Mouse (Mus musculus) small intestine, adult 2 months (tissue): ENCODE data around the gene Gramd1b. TPM values are rescaled to one million over a fixed set of nuclear protein-coding genes. Genes with fewer than 3 reads are reported as not detected.

Experiments used
- H3K27ac ChIP-seq: fragments of 200-500 bp; 2 replicates; pipeline ENCODE4 v1.5.1; 2012; ENCODE audit warnings: low read depth, low read length, control low read depth, inconsistent platforms; ENCODE audit not compliant: insufficient read depth
- H3K27me3 ChIP-seq: fragments of 200-500 bp; 2 replicates; pipeline ENCODE4 v1.6.1; 2012; ENCODE audit warnings: mild to moderate bottlenecking, moderate library complexity, low read length, inconsistent platforms; ENCODE audit not compliant: control insufficient read depth, insufficient read depth
- H3K36me3 ChIP-seq: fragments of 200-500 bp; 2 replicates; pipeline ENCODE4 v1.6.1; 2012; ENCODE audit warnings: mild to moderate bottlenecking, low read length, control low read depth, inconsistent platforms; ENCODE audit not compliant: control insufficient read depth, insufficient read depth
- H3K4me1 ChIP-seq: fragments of 200-500 bp; 2 replicates; pipeline ENCODE4 v1.6.1; 2012; ENCODE audit warnings: low read length, inconsistent platforms, mixed read lengths; ENCODE audit not compliant: control insufficient read depth, insufficient read depth, insufficient read length
- H3K4me3 ChIP-seq: fragments of 200-500 bp; 2 replicates; pipeline ENCODE4 v1.5.1; 2012; ENCODE audit warnings: low read depth, mild to moderate bottlenecking, control low read depth, inconsistent platforms, low read length, moderate library complexity
- CTCF ChIP-seq: fragments of 200-500 bp; IDR thresholded peaks from 2 replicates; pipeline ENCODE4 v1.5.1; 2012; ENCODE audit warnings: low read depth, mild to moderate bottlenecking, control low read depth, inconsistent platforms, low read length, moderate library complexity, mixed read lengths; ENCODE audit not compliant: insufficient replicate concordance, insufficient read length; ENCODE audit errors: extremely low read depth
- POLR2A ChIP-seq: fragments of 200-500 bp; IDR thresholded peaks from 2 replicates; pipeline ENCODE4 v1.6.1; 2012; ENCODE audit warnings: low read depth, mild to moderate bottlenecking, control low read depth, inconsistent platforms, low read length, moderate library complexity
- WGBS: fragments of 180-500 bp; shearing (Covaris S2); methylation state at CpG from one replicate; pipeline ENCODE4 v1.1.7; 2018; 5-methylcytosine and 5-hydroxymethylcytosine counted together
- polyA plus RNA-seq: library from polyadenylated mRNA; depleted of rRNA; stranded (reverse); fragments of >200 nt; gene quantifications from 2 replicates; pipeline ENCODE4 v1.2.3, GENCODE M21; 2012

The Gramd1b gene
- polyA plus RNA-seq, 1 experiment, result 128 TPM

DNA sequence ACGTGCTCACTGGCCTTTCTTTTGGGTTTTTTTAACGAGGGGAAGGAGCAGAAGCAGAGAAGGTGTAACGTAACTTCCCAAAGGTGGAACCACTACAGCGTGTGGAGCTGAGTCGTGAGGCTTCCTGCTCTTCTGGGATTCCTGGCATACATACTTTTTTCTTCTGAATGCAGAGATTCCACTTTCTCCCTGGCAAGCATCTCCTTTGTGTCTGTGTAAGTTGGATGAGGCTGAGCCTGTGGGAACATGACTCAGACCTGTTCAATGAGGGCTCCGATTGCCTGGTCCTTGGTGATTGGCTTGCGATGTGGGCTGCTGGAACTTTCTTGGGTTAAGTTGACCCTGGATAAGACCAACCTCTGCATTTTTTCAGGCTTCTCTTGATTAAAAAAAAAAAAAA lies 28.5 kb upstream of the Gramd1b start:
- H3K27me3 ChIP-seq, result no peaks in the 10 kb centered on the region
- 82% methylated on average over 7 of the region's 7 CpGs for WGBS
- H3K36me3 ChIP-seq, result no peaks in the 10 kb centered on the region
- no peak for TF ChIP-seq CTCF
- TF ChIP-seq POLR2A, result no peak
- no peaks in the 10 kb centered on the region for H3K4me1 ChIP-seq
- H3K4me3 ChIP-seq, result no peak overlapping the region
- H3K27ac ChIP-seq, result no peak overlapping the region

DNA sequence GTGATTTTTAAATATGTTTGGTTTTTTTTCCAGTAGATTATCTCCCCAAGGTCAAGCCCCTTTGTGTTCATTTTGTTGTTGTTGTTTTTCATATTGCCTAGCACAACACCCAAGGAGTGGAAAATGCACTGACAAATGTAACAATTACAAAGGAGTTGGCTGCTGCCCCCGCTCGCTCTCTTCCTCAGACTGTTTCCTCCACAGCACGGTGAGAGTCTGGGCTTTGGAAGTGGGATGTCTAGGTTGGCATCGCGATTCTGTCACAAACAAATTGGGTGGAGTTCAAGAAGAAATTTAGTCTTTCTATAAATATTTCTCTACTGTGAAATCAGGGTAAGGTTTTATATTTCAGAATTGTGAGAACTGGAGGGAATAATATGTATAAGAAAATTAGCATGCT lies 26.6 kb upstream of the Gramd1b start:
- WGBS, result 87% methylated on average over 5 of the region's 5 CpGs
- no peaks in the 10 kb centered on the region for H3K36me3 ChIP-seq
- no peak overlapping the region for H3K4me3 ChIP-seq
- no peak overlapping the region for H3K27ac ChIP-seq
- TF ChIP-seq POLR2A (no peak), CTCF (no peak)
- no peaks in the 10 kb centered on the region for H3K27me3 ChIP-seq
- H3K4me1 ChIP-seq, result no peaks in the 10 kb centered on the region

DNA sequence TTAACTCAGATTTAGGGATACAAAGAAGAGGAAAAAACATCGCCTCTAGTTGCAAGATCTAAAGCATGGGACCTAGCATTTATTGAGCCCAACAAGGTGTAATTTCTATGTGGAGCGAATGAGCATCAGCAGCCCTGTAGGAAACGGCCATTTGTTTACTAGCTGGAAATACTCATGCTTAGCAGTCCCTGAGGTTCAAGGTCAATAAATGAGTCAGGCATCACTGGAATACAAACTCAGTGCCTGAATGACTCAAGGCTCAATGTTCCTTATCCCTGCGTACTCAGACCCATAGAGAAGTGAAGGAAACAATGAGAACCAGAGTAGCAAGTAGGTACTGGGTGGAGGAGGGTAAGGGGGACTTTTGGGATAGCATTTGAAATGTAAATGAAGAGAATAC lies 25.2 kb upstream of the Gramd1b start:
- TF ChIP-seq CTCF (no peak), POLR2A (no peak)
- Histone ChIP-seq H3K4me1 (no peaks in the 10 kb centered on the region), H3K27me3 (no peaks in the 10 kb centered on the region), H3K4me3 (no peak overlapping the region), H3K36me3 (no peaks in the 10 kb centered on the region), H3K27ac (no peak overlapping the region)
- 61% methylated on average over 4 of the region's 4 CpGs for WGBS

DNA sequence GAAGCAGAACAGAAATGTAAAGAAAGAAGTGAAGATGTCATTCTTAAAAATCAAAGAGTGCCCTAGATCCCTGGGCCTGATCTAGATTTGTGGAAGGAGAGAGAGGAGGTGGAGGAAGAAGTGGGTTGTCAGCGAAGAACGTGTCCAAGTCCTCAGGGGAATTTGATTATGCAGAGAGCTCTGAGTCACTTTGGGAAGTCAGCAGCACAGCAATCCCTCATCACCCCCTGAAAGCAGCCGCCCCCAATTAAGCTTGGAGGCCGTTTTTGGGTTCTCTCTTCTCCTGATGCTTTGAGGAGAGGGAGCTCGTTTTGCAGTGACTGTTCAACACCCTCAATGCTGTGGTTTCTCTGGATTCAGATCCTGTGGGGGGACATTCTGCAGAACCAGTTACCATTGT lies 24.1 kb upstream of the Gramd1b start:
- Histone ChIP-seq H3K27ac (no peak overlapping the region), H3K4me1 (no peaks in the 10 kb centered on the region), H3K27me3 (no peaks in the 10 kb centered on the region), H3K4me3 (no peak overlapping the region), H3K36me3 (no peaks in the 10 kb centered on the region)
- 61% methylated on average over 5 of the region's 5 CpGs for WGBS
- TF ChIP-seq CTCF (no peak), POLR2A (no peak)

DNA sequence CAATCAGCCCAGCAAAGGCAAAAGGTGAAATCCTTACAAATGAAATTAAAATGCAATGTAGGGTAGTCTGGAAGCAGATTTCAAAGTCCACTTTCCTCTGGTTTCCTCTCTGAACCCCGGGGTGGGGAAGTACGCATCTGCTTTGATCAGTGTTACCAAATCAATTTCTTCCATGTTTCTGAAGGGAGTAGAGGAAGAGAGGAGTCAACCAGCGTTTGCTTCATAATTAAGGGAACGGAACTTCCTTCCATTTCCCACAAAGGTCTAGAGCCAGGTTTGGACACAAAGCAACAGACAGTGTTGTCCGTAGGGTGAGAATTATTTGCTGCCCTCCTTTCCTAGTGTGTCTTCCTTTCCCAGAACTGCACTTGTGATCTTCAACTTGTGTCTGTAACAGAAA lies 16.7 kb upstream of the Gramd1b start:
- H3K4me3 ChIP-seq, result no peak overlapping the region
- H3K36me3 ChIP-seq, result no peaks in the 10 kb centered on the region
- no peaks in the 10 kb centered on the region for H3K4me1 ChIP-seq
- no peaks in the 10 kb centered on the region for H3K27me3 ChIP-seq
- H3K27ac ChIP-seq, result no peak overlapping the region
- TF ChIP-seq POLR2A (no peak), CTCF (no peak)
- 86% methylated on average over 5 of the region's 5 CpGs for WGBS

DNA sequence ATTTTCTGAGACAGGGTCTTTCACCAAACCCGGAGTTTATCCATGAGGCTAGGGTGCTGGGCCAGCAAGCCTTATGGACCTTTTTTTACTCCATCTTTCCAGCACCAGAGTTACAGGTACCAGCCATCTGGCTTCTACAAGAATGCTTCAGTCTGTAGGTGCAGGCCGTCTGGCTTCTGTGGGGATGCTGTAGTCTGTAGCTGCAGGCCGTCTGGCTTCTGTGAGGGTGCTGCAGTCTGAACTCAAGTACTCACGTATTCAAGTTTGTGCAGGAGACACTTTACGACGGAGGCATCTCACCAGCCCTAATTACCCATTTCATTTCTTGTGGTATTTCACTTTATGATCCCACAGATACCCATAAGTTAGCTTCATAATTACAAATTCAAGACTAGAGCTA lies 14.0 kb upstream of the Gramd1b start:
- Histone ChIP-seq H3K27ac (no peak overlapping the region), H3K36me3 (no peaks in the 10 kb centered on the region), H3K4me3 (no peak overlapping the region), H3K4me1 (no peaks in the 10 kb centered on the region), H3K27me3 (no peaks in the 10 kb centered on the region)
- TF ChIP-seq POLR2A (no peak), CTCF (no peak)
- WGBS, result 73% methylated on average over 6 of the region's 6 CpGs

DNA sequence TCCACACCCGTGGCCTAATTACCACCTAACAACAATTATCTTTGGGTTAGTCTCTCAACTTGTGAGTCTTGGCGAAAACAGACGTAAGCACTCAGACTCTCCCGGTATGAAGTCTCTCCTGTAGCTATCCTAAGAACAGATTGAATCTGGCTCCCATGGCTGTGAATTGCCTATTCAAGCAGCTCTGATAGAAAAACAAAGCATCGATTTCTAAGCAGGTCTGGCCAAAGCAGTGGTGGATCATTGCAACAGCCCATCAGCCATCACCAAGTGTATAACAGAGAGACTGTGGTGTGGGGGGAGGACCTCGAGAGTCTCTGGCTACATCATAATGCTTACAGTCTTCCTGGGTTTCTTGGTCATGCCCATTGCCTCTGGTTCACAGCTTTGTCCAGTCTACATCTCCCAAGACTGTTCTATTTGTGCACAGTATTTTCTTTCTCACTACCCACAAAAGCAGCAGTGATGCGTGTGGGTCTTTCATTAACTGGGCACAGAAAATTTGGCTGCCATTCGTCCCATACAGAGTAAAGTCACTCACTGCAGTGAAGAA lies 8.5 kb upstream of the Gramd1b start:
- H3K4me1 ChIP-seq, result no peaks in the 10 kb centered on the region
- TF ChIP-seq POLR2A (no peak), CTCF (no peak)
- H3K36me3 ChIP-seq, result no peaks in the 10 kb centered on the region
- no peak overlapping the region for H3K4me3 ChIP-seq
- WGBS, result 85% methylated on average over 8 of the region's 8 CpGs
- H3K27me3 ChIP-seq, result no peaks in the 10 kb centered on the region
- no peak overlapping the region for H3K27ac ChIP-seq
